Mouse (Mus musculus) spleen, adult 2 months (tissue): ENCODE data around the gene Ank2.

Experiments
- CTCF ChIP-seq: fragments of 200-500 bp; IDR thresholded peaks from 2 replicates; pipeline ENCODE4 v1.5.1; 2011; ENCODE audit warnings: mild to moderate bottlenecking, inconsistent platforms; ENCODE audit not compliant: insufficient read depth, insufficient read length, insufficient replicate concordance; ENCODE audit errors: extremely low read depth
- POLR2A ChIP-seq: fragments of 200-500 bp; IDR thresholded peaks from 2 replicates; pipeline ENCODE4 v1.6.1; 2011; ENCODE audit warnings: low read depth, low read length, inconsistent platforms

DNA sequence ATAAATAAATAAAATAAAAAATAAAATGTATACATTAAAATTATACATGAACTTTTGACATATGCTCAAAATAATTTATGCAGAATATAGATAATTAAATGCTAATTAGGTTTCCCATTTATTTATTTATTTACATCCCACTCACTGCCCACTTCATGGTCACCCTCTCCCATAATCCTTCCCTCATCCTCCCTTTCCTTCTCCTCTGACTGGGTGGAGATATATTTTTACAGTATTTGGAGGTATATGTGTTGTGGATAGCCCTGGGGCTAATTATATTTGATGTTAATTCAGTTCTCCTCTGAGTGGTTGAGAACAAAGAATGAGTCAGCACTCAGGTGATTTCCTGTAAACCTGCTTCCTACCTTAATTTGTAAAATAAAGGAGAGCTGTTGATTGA, 582.8 kb downstream of the Ank2 start:
- TF ChIP-seq POLR2A (no peak), CTCF (no peak)
